Mouse (Mus musculus) liver, embryonic 11.5 days (tissue): ENCODE results near the gene Ly6g6c. TPM values are rescaled to one million over a fixed set of nuclear protein-coding genes. Genes with fewer than 3 reads are reported as not detected.

ENCODE experiments used
- ATAC-seq: fragments of 200-750 bp; cut with Nextera tagmentation; replicated peaks from 2 replicates; pipeline ENCODE4 v1.8.0; 2017; ENCODE audit warnings: moderate number of reproducible peaks, mild to moderate bottlenecking, moderate TSS enrichment, moderate library complexity; ENCODE audit not compliant: low FRiP score
- DNase-seq: peaks from one replicate; pipeline ENCODE4 v3.0.0-alpha.2; 2017; ENCODE audit warnings: low spot score
- H3K27ac ChIP-seq: fragments of 300-500 bp; sonication (generic); 2 replicates; pipeline ENCODE4 v1.5.1; 2014; ENCODE audit warnings: mild to moderate bottlenecking, low read depth, low read length, control low read depth
- H3K27me3 ChIP-seq: fragments of 300-500 bp; sonication (generic); replicated peaks from 2 replicates; pipeline ENCODE4 v1.6.1; 2014; ENCODE audit warnings: low read length, mixed read lengths; ENCODE audit not compliant: control insufficient read depth, insufficient read depth
- H3K36me3 ChIP-seq: fragments of 300-500 bp; sonication (generic); 2 replicates; pipeline ENCODE4 v1.6.1; 2014; ENCODE audit warnings: mild to moderate bottlenecking, low read length, moderate library complexity, mixed read lengths; ENCODE audit not compliant: control insufficient read depth, insufficient read depth
- H3K4me1 ChIP-seq: fragments of 300-500 bp; sonication (generic); replicated peaks from 2 replicates; pipeline ENCODE4 v1.6.1; 2014; ENCODE audit warnings: low read length, mixed read lengths; ENCODE audit not compliant: control insufficient read depth, insufficient read depth
- H3K4me2 ChIP-seq: fragments of 300-500 bp; sonication (generic); 2 replicates; pipeline ENCODE4 v1.6.1; 2014; ENCODE audit warnings: mild to moderate bottlenecking, control low read depth, moderate library complexity
- H3K4me3 ChIP-seq: fragments of 300-500 bp; sonication (generic); 2 replicates; pipeline ENCODE4 v1.5.1; 2014; ENCODE audit warnings: low read depth, low read length, control low read depth
- H3K9ac ChIP-seq: fragments of 300-500 bp; sonication (generic); 2 replicates; pipeline ENCODE4 v1.6.1; 2014; ENCODE audit warnings: low read depth, low read length, control low read depth
- H3K9me3 ChIP-seq: fragments of 300-500 bp; sonication (generic); 2 replicates; pipeline ENCODE4 v1.6.1; 2016; ENCODE audit warnings: low read length, inconsistent platforms, mixed read lengths; ENCODE audit not compliant: control insufficient read depth
- WGBS: fragments of 180-500 bp; shearing (Covaris S2); extraction: QIAGEN DNeasy Blood & Tissue Kit; methylation state at CpG from one replicate; pipeline ENCODE4 v1.1.7; 2014; 5-methylcytosine and 5-hydroxymethylcytosine counted together
- polyA plus RNA-seq: library from polyadenylated mRNA; unstranded; fragments of >200 nt; fragmentation: Nextera tagmentation; extraction: Ambion mirVana; gene quantifications from 2 replicates; pipeline ENCODE4 v1.2.1, GENCODE M21; 2014

The Ly6g6c gene
- polyA plus RNA-seq, 1 experiment from 2014 or later = 1.8 TPM

- H3K27me3 ChIP-seq = peaks cover 37% of the 10 kb centered on the region
- no peak for DNase-seq
- WGBS = 52% methylated on average over 6 of the region's 6 CpGs
These were observed 5.5 kb downstream of the Ly6g6c start for GRCm38 (mm10) chr17:35070556-35071229.

GRCm38 (mm10) chr17:35071454-35071853 is 6.3 kb downstream of the Ly6g6c start:
- Histone ChIP-seq H3K4me1 (peaks cover 4% of the 10 kb centered on the region), H3K4me2 (no peak overlapping the region), H3K27ac (no peak overlapping the region), H3K27me3 (peaks cover 30% of the 10 kb centered on the region), H3K9me3 (no peaks in the 10 kb centered on the region), H3K9ac (no peak overlapping the region), H3K36me3 (no peaks in the 10 kb centered on the region), H3K4me3 (no peak overlapping the region)
- ATAC-seq (no peak), DNase-seq (no peak)
- WGBS = 83% methylated on average over 9 of the region's 9 CpGs

More at GRCm38 (mm10) chr17:35070556-35071229, 5.5 kb downstream of the Ly6g6c start:
- Histone ChIP-seq H3K36me3 (no peaks in the 10 kb centered on the region), H3K4me2 (no peak overlapping the region), H3K4me3 (no peak overlapping the region), H3K4me1 (peaks cover 8% of the 10 kb centered on the region), H3K9ac (no peak overlapping the region), H3K9me3 (no peaks in the 10 kb centered on the region), H3K27ac (no peak overlapping the region)
- ATAC-seq = no peak

- H3K4me1 ChIP-seq = peaks cover 8% of the 10 kb centered on the region
- no peak overlapping the region for H3K4me3 ChIP-seq
- 31% methylated on average over 17 of the region's 17 CpGs for WGBS
These were observed 8.9 kb downstream of the Ly6g6c start for GRCm38 (mm10) chr17:35074097-35074496.

GRCm38 (mm10) chr17:35076507-35077176 is 11.5 kb downstream of the Ly6g6c start, which contains the start of gene Ly6g6e:
Gene Ly6g6e, plus strand, starts transcription at chr17:35076902.
- H3K4me3 ChIP-seq = no peak within 1 kb of the TSS
- H3K27me3 ChIP-seq = peaks cover 11% of the 10 kb centered on the region; the same call in 1 of the 2 replicates
- no peak within 1 kb of the TSS for H3K27ac ChIP-seq
- no peak within 1 kb of the TSS; the same call in 1 of the 2 replicates for H3K9ac ChIP-seq
- no peaks in the 10 kb centered on the region for H3K36me3 ChIP-seq
- ATAC-seq (no peak), DNase-seq (no peak)
- no peaks in the 10 kb centered on the region for H3K9me3 ChIP-seq
- H3K4me1 ChIP-seq = peaks cover 26% of the 10 kb centered on the region
- WGBS = 40% methylated on average over 10 of the region's 10 CpGs
- H3K4me2 ChIP-seq = peak within 1 kb of the TSS; percentile 28; the same call in 1 of the 2 replicates

More at GRCm38 (mm10) chr17:35074097-35074496, 8.9 kb downstream of the Ly6g6c start:
- Histone ChIP-seq H3K9ac (no peak overlapping the region), H3K9me3 (no peaks in the 10 kb centered on the region), H3K27me3 (peaks cover 12% of the 10 kb centered on the region), H3K4me2 (no peak overlapping the region), H3K36me3 (no peaks in the 10 kb centered on the region), H3K27ac (no peak overlapping the region)
- DNase-seq (no peak), ATAC-seq (no peak)

- 40% methylated on average over 2 of the region's 2 CpGs for WGBS
- no peak overlapping the region for H3K9ac ChIP-seq
These were observed 12.1 kb downstream of the Ly6g6c start for GRCm38 (mm10) chr17:35077285-35077684.

GRCm38 (mm10) chr17:35077786-35078233 is 12.6 kb downstream of the Ly6g6c start, which contains the start of gene Ly6g6d:
Gene Ly6g6d, minus strand, starts transcription at chr17:35078065.
- WGBS = 17% methylated on average over 14 of the region's 14 CpGs
- Histone ChIP-seq H3K4me1 (peaks cover 26% of the 10 kb centered on the region), H3K9me3 (no peaks in the 10 kb centered on the region), H3K27ac (0 out of 2 replicates have a peak within 1 kb of the TSS, but pooled peaks have one; percentile 0), H3K36me3 (no peaks in the 10 kb centered on the region), H3K27me3 (peaks cover 7% of the 10 kb centered on the region; the same call in 1 of the 2 replicates), H3K4me3 (no peak within 1 kb of the TSS), H3K9ac (no peak within 1 kb of the TSS; the same call in 1 of the 2 replicates), H3K4me2 (peak within 1 kb of the TSS; percentile 28; the same call in 1 of the 2 replicates)
- ATAC-seq (no peak), DNase-seq (no peak)

More at GRCm38 (mm10) chr17:35077285-35077684, 12.1 kb downstream of the Ly6g6c start:
- H3K27ac ChIP-seq = no peak overlapping the region
- peaks cover 26% of the 10 kb centered on the region for H3K4me1 ChIP-seq
- H3K36me3 ChIP-seq = no peaks in the 10 kb centered on the region
- no peaks in the 10 kb centered on the region for H3K9me3 ChIP-seq
- DNase-seq (no peak), ATAC-seq (no peak)
- peaks cover 7% of the 10 kb centered on the region; the same call in 1 of the 2 replicates for H3K27me3 ChIP-seq
- H3K4me2 ChIP-seq = peak overlapping the region; percentile 28; the same call in 1 of the 2 replicates
- H3K4me3 ChIP-seq = no peak overlapping the region

- peak overlapping the region; percentile 61 for H3K9ac ChIP-seq
- no peaks in the 10 kb centered on the region for H3K9me3 ChIP-seq
- peak overlapping the region; percentile 26 for H3K4me3 ChIP-seq
- no peak for DNase-seq
- peaks cover 22% of the 10 kb centered on the region for H3K4me1 ChIP-seq
- peak overlapping the region; percentile 64 for H3K4me2 ChIP-seq
- peak overlapping the region; percentile 74 for H3K27ac ChIP-seq
- H3K27me3 ChIP-seq = 0 out of 2 replicates have a peak, but pooled peaks cover 3% of the 10 kb centered on the region
- 12% methylated on average over 9 of the region's 9 CpGs for WGBS
- no peaks in the 10 kb centered on the region for H3K36me3 ChIP-seq
- ATAC-seq = peak; percentile 95
These were observed 14.6 kb downstream of the Ly6g6c start for GRCm38 (mm10) chr17:35079778-35080177.

GRCm38 (mm10) chr17:35080248-35080647 is 15.1 kb downstream of the Ly6g6c start:
- Histone ChIP-seq H3K36me3 (no peaks in the 10 kb centered on the region), H3K27me3 (0 out of 2 replicates have a peak, but pooled peaks cover 3% of the 10 kb centered on the region), H3K4me1 (peaks cover 22% of the 10 kb centered on the region), H3K9ac (peak overlapping the region; percentile 61), H3K27ac (peak overlapping the region; percentile 74), H3K4me3 (peak overlapping the region; percentile 26), H3K4me2 (peak overlapping the region; percentile 64), H3K9me3 (no peaks in the 10 kb centered on the region)
- ATAC-seq = peak; percentile 44
- no peak for DNase-seq
- 29% methylated on average over 6 of the region's 6 CpGs for WGBS
